In genomic region chr4:82502012-82502411, GRCm38 (mm10) we compare ENCODE assay signal across 10 mouse cellular contexts.
DNase-seq lines count a peak whose midpoint lies in the region; ATAC-seq and TF ChIP-seq lines count a peak whose summit lies in the region.
"Had no signal": no experiment of that assay in that cellular context is flagged by ENCODE, and none has a peak within 500 bp of the region (broad histone marks: within the 10 kb centered on the region; RNA-seq: fewer than 3 reads in every experiment).

No protein-coding gene starts in this region.

- intact Hi-C loops in left cerebral cortex, postnatal 14 days (cut with DNase I): no loop called here

- WGBS in cerebellum, adult 2 months: 3% methylated on average over 5 of the region's 5 CpGs
- WGBS in lung, postnatal 0 days: 12% methylated on average over 5 of the region's 5 CpGs
- WGBS in liver, embryonic 13.5 days (ENCODE audit: insufficient replicate concordance): 57% methylated on average over 5 of the region's 5 CpGs
- 13% methylated on average over 5 of the region's 5 CpGs for WGBS in stomach, postnatal 0 days

- peak overlapping the region; percentile 80 for H3K4me3 ChIP-seq in cerebellum, adult 2 months (replicated peaks; ENCODE audit: insufficient read depth, low read depth, low read length)
- peak overlapping the region; percentile 81 for H3K4me3 ChIP-seq in lung, postnatal 0 days (ENCODE audit: low read depth, low read length)
- no peak overlapping the region; the same call in 1 of the 2 replicates for H3K4me3 ChIP-seq in liver, embryonic 13.5 days (replicated peaks)
- peak overlapping the region; percentile 98 for H3K4me3 ChIP-seq in stomach, postnatal 0 days (ENCODE audit: low read depth, low read length)
- H3K4me3 ChIP-seq: megakaryocyte, embryonic 14.5 days had no signal

- peaks cover 3% of the 10 kb centered on the region; the same call in 1 of the 2 replicates for H3K4me1 ChIP-seq in cerebellum, adult 2 months (ENCODE audit: control insufficient read depth, insufficient read depth, low read length)
- H3K4me1 ChIP-seq in lung, postnatal 0 days (ENCODE audit: insufficient read depth, low read depth, low read length): peaks cover 12% of the 10 kb centered on the region; the same call in 1 of the 2 replicates
- H3K4me1 ChIP-seq in liver, embryonic 13.5 days (replicated peaks): peaks cover 15% of the 10 kb centered on the region
- peaks cover 9% of the 10 kb centered on the region for H3K4me1 ChIP-seq in stomach, postnatal 0 days (replicated peaks; ENCODE audit: control insufficient read depth, insufficient read depth)

- H3K27ac ChIP-seq in cerebellum, adult 2 months (ENCODE audit: insufficient read depth, low read length): no peak overlapping the region
- peak overlapping the region; percentile 1; the same call in 1 of the 2 replicates for H3K27ac ChIP-seq in lung, postnatal 0 days (ENCODE audit: low read length)
- no peak overlapping the region for H3K27ac ChIP-seq in liver, embryonic 13.5 days
- no peak overlapping the region for H3K27ac ChIP-seq in stomach, postnatal 0 days (replicated peaks)

- no peak for TF ChIP-seq EP300 in lung, postnatal 0 days (IDR thresholded peaks at IDR 0.05)
- no peak for TF ChIP-seq EP300 in stomach, postnatal 0 days (optimal IDR thresholded peaks at IDR 0.05)

- TF ChIP-seq CTCF in cerebellum, adult 2 months (IDR thresholded peaks at IDR 0.05; ENCODE audit: borderline replicate concordance, insufficient read depth, low read depth, low read length): no peak
- no peak for TF ChIP-seq CTCF in lung, postnatal 0 days (IDR thresholded peaks at IDR 0.05)
- no peak for TF ChIP-seq CTCF in stomach, postnatal 0 days (IDR thresholded peaks at IDR 0.05; ENCODE audit: low read depth)

- H3K9ac ChIP-seq in lung, postnatal 0 days (replicated peaks; ENCODE audit: low read depth): 0 out of 2 replicates have a peak overlapping the region, but pooled peaks have one; percentile 13
- H3K9ac ChIP-seq in liver, embryonic 13.5 days: no peak overlapping the region
- peak overlapping the region; percentile 47 for H3K9ac ChIP-seq in stomach, postnatal 0 days (ENCODE audit: low read length)

- H3K36me3 ChIP-seq in lung, postnatal 0 days (ENCODE audit: insufficient read depth, low read length): no peaks in the 10 kb centered on the region
- H3K36me3 ChIP-seq in liver, embryonic 13.5 days: peaks cover 8% of the 10 kb centered on the region
- H3K36me3 ChIP-seq in stomach, postnatal 0 days (ENCODE audit: control insufficient read depth, insufficient read depth, low read length): peaks cover 6% of the 10 kb centered on the region; the same call in 1 of the 2 replicates

- H3K27me3 ChIP-seq in cerebellum, adult 2 months (ENCODE audit: control insufficient read depth, insufficient read depth, low read length): no peaks in the 10 kb centered on the region
- no peaks in the 10 kb centered on the region for H3K27me3 ChIP-seq in lung, postnatal 0 days (replicated peaks; ENCODE audit: insufficient read depth, low read length)
- H3K27me3 ChIP-seq in liver, embryonic 13.5 days: peaks cover 55% of the 10 kb centered on the region
- H3K27me3 ChIP-seq in stomach, postnatal 0 days (ENCODE audit: control insufficient read depth, insufficient read depth, low read length): no peaks in the 10 kb centered on the region

- H3K4me2 ChIP-seq in lung, postnatal 0 days (replicated peaks; ENCODE audit: low read depth, low read length): peak overlapping the region; percentile 89
- peak overlapping the region; percentile 33; the same call in 1 of the 2 replicates for H3K4me2 ChIP-seq in liver, embryonic 13.5 days
- H3K4me2 ChIP-seq in stomach, postnatal 0 days (replicated peaks; ENCODE audit: low read depth): peak overlapping the region; percentile 93

- no peaks in the 10 kb centered on the region for H3K9me3 ChIP-seq in lung, postnatal 0 days (ENCODE audit: low read length)
- no peaks in the 10 kb centered on the region for H3K9me3 ChIP-seq in liver, embryonic 13.5 days (replicated peaks)
- no peaks in the 10 kb centered on the region for H3K9me3 ChIP-seq in stomach, postnatal 0 days (ENCODE audit: control insufficient read depth, low read length)

- no peak for ATAC-seq in cerebellum, adult (ENCODE audit: insufficient number of reproducible peaks, low FRiP score, low TSS enrichment)
- ATAC-seq in lung, postnatal 0 days: no peak
- no peak for ATAC-seq in liver, embryonic 13.5 days (ENCODE audit: low read depth)
- no peak for ATAC-seq in stomach, postnatal 0 days (ENCODE audit: low FRiP score, low TSS enrichment)

- peak in 1 of 2 experiments; percentile 6 for DNase-seq in cerebellum, adult 2 months
- DNase-seq in lung, postnatal 0 days (ENCODE audit: low spot score): no peak
- no peak for DNase-seq in lung, postnatal 4 days
- DNase-seq in liver, embryonic 13.5 days: no peak
- no peak for DNase-seq in stomach, postnatal 0 days (ENCODE audit: low spot score)
- no peak for DNase-seq in right cerebral cortex, adult 2 months (ENCODE audit: low spot score in 2 of 2)
- DNase-seq in left cerebral cortex, postnatal 14 days (ENCODE audit: low spot score in 2 of 2): no peak
- DNase-seq: kidney, adult 18-20 months had no signal

- no peak for TF ChIP-seq POLR2A in cerebellum, adult 2 months (IDR thresholded peaks at IDR 0.05; ENCODE audit: borderline replicate concordance, insufficient read depth, low read length)

Comparison
In these comparisons a context has a peak if more than half of its experiments do, and no peak if none do; other contexts are left out.
1. H3K4me2 ChIP-seq: peak in every context shown above with its lines; median percentile 93 in stomach, postnatal 0 days; 89 in lung, postnatal 0 days; 33 in liver, embryonic 13.5 days.